Mouse (Mus musculus): ENCODE data around the gene Cxcl17. TPM values are rescaled to one million over a fixed set of nuclear protein-coding genes. Genes with fewer than 3 reads are reported as not detected.
"Not testable (repeated sequence)": the region's sequence is repeated elsewhere in the genome, so short reads cannot be mapped to it uniquely, and the experiment has no call there.

Cxcl17 gene
- polyA plus RNA-seq, 1 experiment from 2014 or later, result 0.29 TPM

DNA sequence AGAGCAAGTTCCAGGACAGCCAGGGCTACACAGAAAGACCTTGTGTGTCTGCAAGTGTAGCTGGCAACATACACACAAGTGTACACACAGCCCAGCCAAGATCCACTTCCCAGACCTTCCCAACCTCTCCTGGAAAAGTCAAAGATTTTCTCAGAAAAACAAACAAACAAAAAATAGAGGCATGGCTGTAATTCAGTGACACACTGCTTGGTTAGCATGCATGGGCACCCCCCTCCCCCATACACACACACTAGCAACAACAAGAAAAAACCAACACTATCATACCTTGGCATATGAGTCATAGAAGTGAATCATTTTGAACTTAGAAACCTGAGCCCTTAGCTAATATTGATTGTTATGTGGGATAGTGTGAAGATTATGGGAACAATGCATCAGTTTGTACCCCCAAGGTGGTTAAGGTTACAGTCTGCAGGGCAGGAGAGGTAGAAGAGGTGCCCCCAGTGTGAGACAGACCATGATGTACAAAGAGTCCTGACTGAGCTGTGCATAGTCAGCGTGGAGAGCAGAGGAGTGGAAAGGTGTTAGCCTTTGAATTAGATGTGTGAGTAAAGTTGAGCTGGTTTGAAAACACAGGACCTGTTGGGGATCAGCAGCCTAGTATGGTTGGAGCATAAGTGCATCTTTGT lies 1.6 kb downstream of the Cxcl17 start:
- ATAC-seq (ENCODE audit: low FRiP score, low TSS enrichment) (no peak), DNase-seq (no peak)
- Histone ChIP-seq H3K4me2 (ENCODE audit: low read length) (no peak overlapping the region), H3K36me3 (ENCODE audit: control insufficient read depth, insufficient read depth, low read length) (no peaks in the 10 kb centered on the region), H3K4me1 (ENCODE audit: control insufficient read depth, insufficient read depth, low read length) (no peaks in the 10 kb centered on the region), H3K9me3 (ENCODE audit: control insufficient read depth, low read length) (no peaks in the 10 kb centered on the region), H3K9ac (replicated peaks; ENCODE audit: low read length) (no peak overlapping the region), H3K4me3 (replicated peaks; ENCODE audit: low read depth, low read length) (no peak overlapping the region), H3K27ac (replicated peaks; ENCODE audit: low read depth, low read length) (no peak overlapping the region), H3K27me3 (ENCODE audit: control insufficient read depth, insufficient read depth, low read length) (no peaks in the 10 kb centered on the region)
- 91% methylated on average over 1 of the region's 1 CpGs for WGBS

DNA sequence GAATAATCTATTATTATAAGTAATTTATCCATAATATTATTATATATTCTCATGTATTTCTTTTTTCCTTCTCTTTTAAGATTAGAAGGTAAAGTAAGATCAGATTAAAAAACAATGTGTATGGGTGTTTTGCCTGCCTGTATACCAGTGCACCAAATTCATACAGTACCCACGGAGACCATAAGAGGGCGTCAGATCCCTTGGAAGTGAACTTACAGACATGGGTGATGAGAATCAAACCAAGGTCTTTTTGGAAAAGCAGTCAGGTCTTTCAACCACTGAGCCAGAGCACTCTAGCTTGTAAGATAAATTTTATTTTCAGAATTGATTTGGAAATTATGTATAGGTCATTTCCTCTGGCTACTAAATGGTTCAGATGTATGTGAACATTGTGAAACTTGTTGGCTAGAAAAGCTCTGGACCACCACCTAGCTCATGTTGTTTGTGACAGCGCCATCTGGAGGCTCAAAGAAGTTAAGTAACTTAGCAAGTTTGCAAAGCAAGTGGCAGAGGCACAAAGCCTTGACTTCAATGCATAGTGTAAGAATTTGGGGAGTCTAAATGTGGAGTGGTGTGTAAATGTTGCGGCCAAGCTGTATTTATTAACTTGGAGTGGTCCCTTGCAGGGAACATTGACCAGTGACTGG lies 3.4 kb downstream of the Cxcl17 start:
- no peaks in the 10 kb centered on the region for H3K4me1 ChIP-seq (ENCODE audit: control insufficient read depth, insufficient read depth, low read length)
- H3K27ac ChIP-seq (replicated peaks; ENCODE audit: low read depth, low read length), result no peak overlapping the region
- ATAC-seq (ENCODE audit: low FRiP score, low TSS enrichment), result no peak
- H3K4me3 ChIP-seq (replicated peaks; ENCODE audit: low read depth, low read length), result no peak overlapping the region
- no peak overlapping the region for H3K4me2 ChIP-seq (ENCODE audit: low read length)
- peak; percentile 49 for DNase-seq
- no peaks in the 10 kb centered on the region for H3K27me3 ChIP-seq (ENCODE audit: control insufficient read depth, insufficient read depth, low read length)
- no peaks in the 10 kb centered on the region for H3K9me3 ChIP-seq (ENCODE audit: control insufficient read depth, low read length)
- H3K36me3 ChIP-seq (ENCODE audit: control insufficient read depth, insufficient read depth, low read length), result no peaks in the 10 kb centered on the region
- 47% methylated on average over 4 of the region's 4 CpGs for WGBS
- no peak overlapping the region for H3K9ac ChIP-seq (replicated peaks; ENCODE audit: low read length)

DNA sequence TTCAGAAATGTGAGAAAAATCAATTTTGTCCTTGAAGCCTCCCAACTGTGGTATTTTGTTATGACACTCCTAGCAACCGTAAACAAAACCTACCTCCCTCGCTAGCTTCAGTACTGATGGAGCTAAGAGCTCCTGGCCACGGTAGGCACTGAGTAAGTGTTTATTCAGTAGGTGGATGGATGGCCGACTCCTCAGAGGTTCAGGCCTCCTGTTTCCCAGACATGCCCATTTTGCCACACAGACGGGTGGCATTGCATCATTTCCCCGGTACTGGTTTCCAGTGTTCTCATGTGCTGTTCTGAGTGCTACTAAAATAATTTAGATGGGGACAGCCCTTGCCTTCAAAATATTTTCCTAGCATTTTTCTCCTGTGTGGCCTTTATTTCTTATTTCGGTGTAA lies 6.2 kb downstream of the Cxcl17 start:
- no peak for ATAC-seq (ENCODE audit: low FRiP score, low TSS enrichment)
- no peaks in the 10 kb centered on the region for H3K4me1 ChIP-seq (ENCODE audit: control insufficient read depth, insufficient read depth, low read length)
- H3K9ac ChIP-seq (replicated peaks; ENCODE audit: low read length), result no peak overlapping the region
- no peak overlapping the region for H3K4me3 ChIP-seq (replicated peaks; ENCODE audit: low read depth, low read length)
- H3K4me2 ChIP-seq (ENCODE audit: low read length), result no peak overlapping the region
- H3K9me3 ChIP-seq (ENCODE audit: control insufficient read depth, low read length), result no peaks in the 10 kb centered on the region
- H3K27ac ChIP-seq (replicated peaks; ENCODE audit: low read depth, low read length), result no peak overlapping the region
- no peaks in the 10 kb centered on the region for H3K36me3 ChIP-seq (ENCODE audit: control insufficient read depth, insufficient read depth, low read length)
- no peaks in the 10 kb centered on the region for H3K27me3 ChIP-seq (ENCODE audit: control insufficient read depth, insufficient read depth, low read length)
- no peak for DNase-seq
- WGBS, result 90% methylated on average over 7 of the region's 7 CpGs

DNA sequence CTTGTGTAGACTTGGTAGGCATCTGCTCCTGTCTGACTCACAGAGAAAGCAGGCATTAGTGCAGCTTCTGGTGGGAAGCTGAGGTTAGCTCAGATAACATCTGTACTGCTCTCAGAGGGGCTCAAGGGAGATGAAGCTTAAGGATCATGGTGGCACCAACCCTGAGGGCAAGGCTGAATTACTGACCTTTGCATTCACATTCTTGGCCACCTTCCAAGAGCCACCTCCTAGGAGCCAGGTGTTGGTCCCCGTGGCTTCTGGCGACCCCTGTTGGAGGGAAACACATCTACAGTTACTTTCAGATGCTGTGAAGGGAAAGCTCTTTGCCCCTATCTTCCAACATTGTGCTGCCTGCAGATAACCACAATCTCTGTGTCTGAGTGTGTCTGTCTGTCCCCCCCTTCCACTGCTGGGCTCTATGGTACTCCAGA lies 10.0 kb downstream of the Cxcl17 start:
- ATAC-seq (ENCODE audit: low FRiP score, low TSS enrichment) (no peak), DNase-seq (peak; percentile 49)
- WGBS, result 0% methylated on average over 2 of the region's 2 CpGs
- Histone ChIP-seq H3K27me3 (ENCODE audit: control insufficient read depth, insufficient read depth, low read length) (no peaks in the 10 kb centered on the region), H3K4me2 (ENCODE audit: low read length) (no peak overlapping the region), H3K27ac (replicated peaks; ENCODE audit: low read depth, low read length) (no peak overlapping the region), H3K36me3 (ENCODE audit: control insufficient read depth, insufficient read depth, low read length) (no peaks in the 10 kb centered on the region), H3K4me3 (replicated peaks; ENCODE audit: low read depth, low read length) (no peak overlapping the region), H3K9ac (replicated peaks; ENCODE audit: low read length) (no peak overlapping the region), H3K9me3 (ENCODE audit: control insufficient read depth, low read length) (no peaks in the 10 kb centered on the region), H3K4me1 (ENCODE audit: control insufficient read depth, insufficient read depth, low read length) (no peaks in the 10 kb centered on the region)

DNA sequence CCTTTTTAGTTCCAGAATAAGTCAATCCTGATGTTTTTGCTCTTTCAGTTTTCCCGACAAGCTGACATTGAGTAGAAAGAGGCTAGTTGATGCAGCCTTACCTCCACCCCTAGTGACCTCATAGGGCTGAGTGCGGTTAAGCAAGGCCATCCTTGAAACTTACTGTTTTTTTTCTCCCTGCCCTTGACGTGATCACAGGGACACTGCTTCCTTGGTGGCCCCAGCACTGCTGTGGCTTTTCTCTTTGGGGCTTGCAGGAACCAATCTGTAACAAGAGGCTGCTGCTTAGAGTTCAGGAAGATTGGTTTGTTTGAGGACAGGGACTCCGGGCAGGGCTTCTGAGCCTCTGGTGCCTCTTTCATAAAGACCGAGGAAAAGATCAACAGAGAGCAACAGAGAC lies 10.7 kb downstream of the Cxcl17 start:
- no peak for ATAC-seq (ENCODE audit: low FRiP score, low TSS enrichment)
- 28% methylated on average over 5 of the region's 5 CpGs for WGBS
- Histone ChIP-seq H3K4me3 (replicated peaks; ENCODE audit: low read depth, low read length) (no peak overlapping the region), H3K9ac (replicated peaks; ENCODE audit: low read length) (no peak overlapping the region), H3K36me3 (ENCODE audit: control insufficient read depth, insufficient read depth, low read length) (no peaks in the 10 kb centered on the region), H3K27me3 (ENCODE audit: control insufficient read depth, insufficient read depth, low read length) (no peaks in the 10 kb centered on the region), H3K9me3 (ENCODE audit: control insufficient read depth, low read length) (no peaks in the 10 kb centered on the region), H3K27ac (replicated peaks; ENCODE audit: low read depth, low read length) (no peak overlapping the region), H3K4me1 (ENCODE audit: control insufficient read depth, insufficient read depth, low read length) (no peaks in the 10 kb centered on the region), H3K4me2 (ENCODE audit: low read length) (no peak overlapping the region)
- DNase-seq, result no peak

DNA sequence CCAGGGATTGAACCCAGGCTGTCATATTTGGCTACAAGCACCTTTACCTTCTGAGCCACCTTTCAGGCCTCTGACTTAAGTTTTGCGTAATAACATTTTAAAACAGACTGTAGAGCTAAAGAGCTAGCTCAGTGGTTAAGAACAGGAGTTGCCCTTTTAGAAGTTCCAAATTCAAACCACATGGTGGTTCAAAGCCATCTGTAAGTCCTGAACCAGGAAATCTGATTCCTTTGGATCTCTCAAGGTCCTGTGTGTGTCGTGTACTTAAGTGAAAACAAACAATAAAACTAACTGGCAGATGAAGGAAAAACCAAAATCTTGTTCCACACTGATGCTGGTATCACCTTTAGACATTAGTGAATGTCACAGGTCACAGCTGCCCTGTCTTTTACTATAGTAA lies 11.1 kb downstream of the Cxcl17 start:
- ATAC-seq (ENCODE audit: low FRiP score, low TSS enrichment) (no peak), DNase-seq (no peak)
- Histone ChIP-seq H3K4me1 (ENCODE audit: control insufficient read depth, insufficient read depth, low read length) (no peaks in the 10 kb centered on the region), H3K9ac (replicated peaks; ENCODE audit: low read length) (no peak overlapping the region), H3K9me3 (ENCODE audit: control insufficient read depth, low read length) (no peaks in the 10 kb centered on the region), H3K27ac (replicated peaks; ENCODE audit: low read depth, low read length) (no peak overlapping the region), H3K27me3 (ENCODE audit: control insufficient read depth, insufficient read depth, low read length) (no peaks in the 10 kb centered on the region), H3K4me2 (ENCODE audit: low read length) (no peak overlapping the region), H3K36me3 (ENCODE audit: control insufficient read depth, insufficient read depth, low read length) (no peaks in the 10 kb centered on the region), H3K4me3 (replicated peaks; ENCODE audit: low read depth, low read length) (no peak overlapping the region)
- 75% methylated on average over 2 of the region's 2 CpGs for WGBS

DNA sequence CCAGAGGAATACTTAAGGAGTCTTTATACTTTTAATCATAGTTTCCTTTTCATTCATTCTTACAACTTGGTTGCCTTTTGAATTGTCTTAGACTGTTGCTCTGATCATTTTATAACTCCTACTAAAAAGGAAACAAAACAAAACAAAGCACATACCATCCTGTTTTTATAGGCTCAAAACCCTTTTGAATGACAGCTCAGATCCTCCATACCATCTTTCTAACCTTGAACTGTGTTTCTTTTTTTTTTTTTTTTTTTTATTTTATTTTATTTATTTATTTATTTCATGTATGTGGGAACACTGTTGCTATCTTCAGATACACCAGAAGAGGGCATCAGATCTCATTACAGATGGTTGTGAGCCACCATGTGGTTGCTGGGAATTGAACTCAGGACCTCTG lies 13.7 kb downstream of the Cxcl17 start:
- not testable (repeated sequence) for DNase-seq; H3K27ac ChIP-seq (replicated peaks; ENCODE audit: low read depth, low read length); H3K9ac ChIP-seq (replicated peaks; ENCODE audit: low read length); ATAC-seq (ENCODE audit: low FRiP score, low TSS enrichment); H3K27me3 ChIP-seq (ENCODE audit: control insufficient read depth, insufficient read depth, low read length); H3K36me3 ChIP-seq (ENCODE audit: control insufficient read depth, insufficient read depth, low read length); H3K4me1 ChIP-seq (ENCODE audit: control insufficient read depth, insufficient read depth, low read length); H3K4me3 ChIP-seq (replicated peaks; ENCODE audit: low read depth, low read length); H3K4me2 ChIP-seq (ENCODE audit: low read length); H3K9me3 ChIP-seq (ENCODE audit: control insufficient read depth, low read length)

DNA sequence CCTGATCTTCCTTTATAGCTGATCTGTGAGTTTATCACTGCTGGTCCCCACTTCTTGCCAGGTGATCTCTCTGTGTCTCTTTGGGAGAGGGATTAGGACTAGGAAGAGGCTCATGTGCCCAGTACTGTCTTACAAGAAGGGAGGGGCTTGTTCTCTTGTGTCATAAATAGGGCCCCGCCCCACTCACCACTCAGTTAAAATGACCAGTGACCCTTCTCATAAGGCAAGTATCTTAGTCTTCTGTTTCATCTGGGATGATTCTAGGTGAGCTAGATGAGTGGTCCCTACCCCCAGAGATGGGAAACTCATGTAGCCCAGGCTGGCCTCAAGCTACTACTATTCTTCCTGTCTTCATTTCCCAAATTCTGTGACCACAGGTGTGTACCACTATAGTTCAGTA lies 14.1 kb downstream of the Cxcl17 start, which contains the start of gene Lipe:
Gene Lipe (minus strand): TSS at position 101 of the 400 bp plus-strand sequence.
- Histone ChIP-seq H3K36me3 (ENCODE audit: control insufficient read depth, insufficient read depth, low read length) (no peaks in the 10 kb centered on the region), H3K4me2 (ENCODE audit: low read length) (no peak within 1 kb of the TSS), H3K4me3 (replicated peaks; ENCODE audit: low read depth, low read length) (no peak within 1 kb of the TSS), H3K9me3 (ENCODE audit: control insufficient read depth, low read length) (no peaks in the 10 kb centered on the region), H3K27ac (replicated peaks; ENCODE audit: low read depth, low read length) (no peak within 1 kb of the TSS), H3K9ac (replicated peaks; ENCODE audit: low read length) (no peak within 1 kb of the TSS), H3K27me3 (ENCODE audit: control insufficient read depth, insufficient read depth, low read length) (no peaks in the 10 kb centered on the region), H3K4me1 (ENCODE audit: control insufficient read depth, insufficient read depth, low read length) (peaks cover 13% of the 10 kb centered on the region)
- WGBS, result 97% methylated on average over 1 of the region's 1 CpGs
- ATAC-seq (ENCODE audit: low FRiP score, low TSS enrichment), result no peak
- DNase-seq, result no peak

DNA sequence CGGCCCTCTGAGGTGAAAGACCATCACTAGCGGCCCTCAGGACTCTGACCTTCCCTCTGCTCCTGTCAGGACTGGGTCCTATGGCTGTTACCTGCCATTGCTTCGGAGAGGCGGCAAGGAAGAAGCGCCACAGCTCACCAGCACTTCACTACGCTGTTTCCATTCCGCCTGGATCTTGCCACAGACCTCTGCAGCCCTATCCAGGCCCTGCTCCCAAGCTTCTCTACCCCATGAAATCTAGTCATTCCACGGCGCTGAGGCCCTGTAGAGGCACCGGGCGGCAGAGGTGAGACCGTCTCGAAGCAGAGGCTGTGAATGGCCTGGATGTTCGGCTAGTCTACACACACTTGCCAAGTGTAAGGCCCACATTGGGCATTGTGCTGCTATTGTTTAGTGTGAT lies 16.1 kb downstream of the Cxcl17 start:
- DNase-seq, result no peak
- Histone ChIP-seq H3K27me3 (ENCODE audit: control insufficient read depth, insufficient read depth, low read length) (no peaks in the 10 kb centered on the region), H3K9me3 (ENCODE audit: control insufficient read depth, low read length) (no peaks in the 10 kb centered on the region), H3K4me3 (replicated peaks; ENCODE audit: low read depth, low read length) (peak overlapping the region; percentile 66; the same call in 1 of the 2 replicates), H3K4me1 (ENCODE audit: control insufficient read depth, insufficient read depth, low read length) (peaks cover 20% of the 10 kb centered on the region), H3K9ac (replicated peaks; ENCODE audit: low read length) (no peak overlapping the region), H3K36me3 (ENCODE audit: control insufficient read depth, insufficient read depth, low read length) (no peaks in the 10 kb centered on the region), H3K27ac (replicated peaks; ENCODE audit: low read depth, low read length) (no peak overlapping the region), H3K4me2 (ENCODE audit: low read length) (peak overlapping the region; percentile 81)
- 90% methylated on average over 14 of the region's 14 CpGs for WGBS
- no peak for ATAC-seq (ENCODE audit: low FRiP score, low TSS enrichment)

All from midbrain, embryonic 14.5 days (tissue).